Mouse (Mus musculus): ENCODE measurements around the gene Ush2a.

DNA sequence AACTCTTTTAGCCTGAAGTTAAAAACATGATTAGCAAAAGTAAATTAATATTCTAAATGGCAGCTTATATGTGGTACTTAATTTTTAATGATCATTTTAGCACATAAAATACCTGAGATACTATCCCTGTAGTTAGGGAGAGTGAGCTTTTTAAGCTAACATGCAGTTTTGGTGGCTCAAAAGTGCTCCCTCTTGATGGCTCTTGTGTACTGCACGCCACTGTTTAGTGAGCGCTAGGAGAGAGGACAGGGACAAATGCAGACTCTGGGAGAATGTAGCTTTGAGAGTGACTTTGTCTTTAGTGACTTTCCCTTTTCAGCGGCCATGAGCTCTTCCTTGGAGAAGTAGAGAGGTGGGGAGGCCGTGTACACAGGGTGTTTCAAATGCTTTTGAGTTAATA is 371.9 kb downstream of the Ush2a start:
- no peak for TF ChIP-seq POLR2A (IDR thresholded peaks at IDR 0.05; ENCODE audit: extremely low read depth, insufficient read depth, low read length)
- no peak for TF ChIP-seq CTCF (IDR thresholded peaks at IDR 0.05; ENCODE audit: low read depth, low read length)
